Mouse (Mus musculus) heart, adult 2 months (tissue): ENCODE data around the gene Nudt13. TPM values are rescaled to one million over a fixed set of nuclear protein-coding genes. Genes with fewer than 3 reads are reported as not detected.

ENCODE experiments used
- DNase-seq, 2 experiments: peaks; one replicate each; pipeline ENCODE4 v3.0.0; 2021
- H3K27ac ChIP-seq: fragments of 200-600 bp; 2 replicates; pipeline ENCODE4 v1.8.1; 2022
- H3K27me3 ChIP-seq: fragments of 200-500 bp; 2 replicates; pipeline ENCODE4 v1.6.1; 2012; ENCODE audit warnings: mild to moderate bottlenecking, low read length, inconsistent platforms, mixed read lengths; ENCODE audit not compliant: control insufficient read depth, insufficient read depth
- H3K36me3 ChIP-seq: fragments of 200-500 bp; 2 replicates; pipeline ENCODE4 v1.6.1; 2012; ENCODE audit warnings: low read length, inconsistent platforms; ENCODE audit not compliant: control insufficient read depth, insufficient read depth
- H3K4me1 ChIP-seq: fragments of 200-500 bp; 2 replicates; pipeline ENCODE4 v1.6.1; 2011; ENCODE audit warnings: low read length; ENCODE audit not compliant: control insufficient read depth, insufficient read depth
- H3K4me3 ChIP-seq: fragments of 200-600 bp; 2 replicates; pipeline ENCODE4 v1.8.1; 2022
- H3K79me2 ChIP-seq: fragments of 200-500 bp; replicated peaks from 2 replicates; pipeline ENCODE4 v1.6.1; 2012; ENCODE audit warnings: mild to moderate bottlenecking, inconsistent platforms, low read length, moderate library complexity, mixed read lengths; ENCODE audit not compliant: control insufficient read depth, insufficient read depth
- H3K9ac ChIP-seq: fragments of 200-500 bp; 2 replicates; pipeline ENCODE4 v1.6.1; 2012; ENCODE audit warnings: low read depth, mild to moderate bottlenecking, control low read depth, inconsistent platforms, low read length, mixed read lengths
- CTCF ChIP-seq: fragments of 200-600 bp; IDR thresholded peaks from 2 replicates; pipeline ENCODE4 v1.8.1; 2022; ENCODE audit warnings: antibody characterized with exemption, mild to moderate bottlenecking, moderate library complexity
- EP300 ChIP-seq: fragments of 200-500 bp; IDR thresholded peaks from 2 replicates; pipeline ENCODE4 v1.6.1; 2011; ENCODE audit warnings: low read depth, low read length, control low read depth; ENCODE audit not compliant: insufficient read depth
- POLR2A ChIP-seq: fragments of 200-500 bp; IDR thresholded peaks from 2 replicates; pipeline ENCODE4 v1.6.1; 2011; ENCODE audit warnings: mild to moderate bottlenecking, low read depth, low read length, control low read depth; ENCODE audit not compliant: insufficient read depth
- WGBS: fragments of 180-500 bp; shearing (Covaris S2); methylation state at CpG from one replicate; pipeline ENCODE4 v1.1.7; 2018; 5-methylcytosine and 5-hydroxymethylcytosine counted together
- intact Hi-C: fragments of 180-260 bp; cut with DNase I; formaldehyde crosslinking; loops from one replicate; pipeline ENCODE4 v1.15.1; 2025
- long read RNA-seq: library from polyadenylated mRNA; stranded (forward); transcript quantifications from one replicate; pipeline ENCODE4 v2.0.0, GENCODE M21; 2021
- polyA plus RNA-seq: library from polyadenylated mRNA; depleted of rRNA; stranded (reverse); fragments of >200 nt; gene quantifications from 2 replicates; pipeline ENCODE4 v1.2.3, GENCODE M21; 2012; rRNA removed
- total RNA-seq, 2 experiments: library from RNA; stranded (reverse); gene quantifications; 2 replicates each; pipeline ENCODE4 v1.2.3; 2021

Gene Nudt13
- total RNA-seq (10 to 100 TPM; 35.7 to 37.7 TPM), polyA plus RNA-seq (27.4 and 34.1 TPM in 2 replicates)
- long read RNA-seq, transcript Nudt13-201 (9 exons, 2,494 nt), result major isoform, 9 of 19 reads
- long read RNA-seq, partial matches to known transcripts, result 2 of 19 reads
- long read RNA-seq, other reads (novel, unspliced or antisense), result 8 of 19 reads

DNA sequence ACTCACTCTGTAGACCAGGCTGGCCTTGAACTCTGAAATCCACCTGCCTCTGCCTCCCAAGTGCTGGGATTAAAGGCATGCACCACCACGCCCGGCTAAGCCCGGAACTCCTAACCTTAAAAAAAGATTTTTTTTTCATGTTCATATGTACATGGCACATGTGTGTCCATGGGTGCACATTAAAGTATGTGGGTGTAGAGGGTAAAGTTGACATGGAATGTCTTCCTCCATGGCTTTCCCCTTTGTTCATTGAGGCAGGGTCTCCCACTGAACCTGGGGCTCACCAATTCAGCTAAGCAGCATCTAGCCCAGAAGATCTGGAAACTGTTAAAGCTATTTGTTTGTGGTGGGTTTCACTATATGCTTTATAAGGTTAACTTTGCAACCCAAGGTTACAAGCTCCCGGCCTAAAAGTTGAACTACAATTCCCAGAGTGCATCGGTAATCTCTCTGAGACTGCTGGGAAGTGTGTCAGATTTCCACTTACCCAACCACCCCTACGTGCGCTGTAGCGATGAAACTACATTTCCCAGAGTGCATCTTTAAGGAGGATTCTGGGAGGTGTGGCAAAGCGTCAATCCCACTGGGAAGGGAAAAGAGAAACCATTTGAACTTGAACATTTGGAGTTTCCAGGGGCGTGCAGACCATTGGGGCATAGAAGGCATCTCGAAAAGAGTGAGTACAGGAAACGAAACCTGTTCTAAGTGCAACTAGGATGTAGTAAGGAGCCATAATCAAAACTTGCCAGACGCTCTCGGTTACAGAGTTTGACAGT, at the start of gene Nudt13:
TSS of gene Nudt13 (plus strand) at position 581 of the 776 bp plus-strand sequence.
- H3K27ac ChIP-seq, result peak within 1 kb of the TSS; percentile 64

DNA sequence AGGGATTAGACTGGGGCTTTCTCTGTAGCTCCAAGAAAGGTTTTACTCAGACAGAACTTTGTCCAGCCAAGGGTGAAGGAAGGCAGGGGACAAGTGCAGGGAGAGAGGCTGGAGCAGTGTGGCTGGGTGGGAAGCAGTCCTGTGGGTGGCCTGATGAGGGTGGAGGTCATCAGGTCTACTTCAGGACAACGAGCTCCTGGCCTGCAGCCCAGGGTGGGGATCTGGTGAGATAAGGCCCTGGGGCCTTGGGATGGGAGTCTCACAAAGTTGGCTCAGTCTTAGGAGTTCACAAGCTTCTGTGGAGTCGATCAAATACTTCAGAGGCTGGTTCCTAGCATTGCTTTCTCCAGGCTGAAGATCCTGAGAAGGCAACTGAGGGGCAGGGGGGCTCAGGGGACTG, 49.2 kb upstream of the Nudt13 start:
- TF ChIP-seq EP300, result no peak
- TF ChIP-seq CTCF, result no peak
- no peak for TF ChIP-seq POLR2A
- DNase-seq, result peak in 1 of 2 experiments; percentile 21
- no peak overlapping the region for H3K4me3 ChIP-seq
- H3K9ac ChIP-seq, result no peak overlapping the region
- H3K36me3 ChIP-seq, result no peaks in the 10 kb centered on the region
- no peak overlapping the region for H3K27ac ChIP-seq
- 10% methylated on average over 2 of the region's 2 CpGs for WGBS
- H3K27me3 ChIP-seq, result no peaks in the 10 kb centered on the region
- H3K4me1 ChIP-seq, result no peaks in the 10 kb centered on the region; the same call in 1 of the 2 replicates
- intact Hi-C loops, result no loop called here
- no peaks in the 10 kb centered on the region for H3K79me2 ChIP-seq

More for the DNA sequence above, at the start of gene Nudt13:
- peaks cover 3% of the 10 kb centered on the region for H3K4me1 ChIP-seq
- WGBS, result 22% methylated on average over 14 of the region's 14 CpGs
- H3K9ac ChIP-seq, result peak within 1 kb of the TSS; percentile 78
- no peaks in the 10 kb centered on the region for H3K79me2 ChIP-seq
- no peaks in the 10 kb centered on the region for H3K27me3 ChIP-seq
- intact Hi-C loops, result no loop called here
- H3K36me3 ChIP-seq, result peaks cover 5% of the 10 kb centered on the region
- H3K4me3 ChIP-seq, result peak within 1 kb of the TSS; percentile 72
- no peak for TF ChIP-seq CTCF
- TF ChIP-seq POLR2A, result peak; percentile 81
- peak; percentile 65; the same call in 1 of the 2 replicates for TF ChIP-seq EP300
- peak; percentile 76 to 88 for DNase-seq

DNA sequence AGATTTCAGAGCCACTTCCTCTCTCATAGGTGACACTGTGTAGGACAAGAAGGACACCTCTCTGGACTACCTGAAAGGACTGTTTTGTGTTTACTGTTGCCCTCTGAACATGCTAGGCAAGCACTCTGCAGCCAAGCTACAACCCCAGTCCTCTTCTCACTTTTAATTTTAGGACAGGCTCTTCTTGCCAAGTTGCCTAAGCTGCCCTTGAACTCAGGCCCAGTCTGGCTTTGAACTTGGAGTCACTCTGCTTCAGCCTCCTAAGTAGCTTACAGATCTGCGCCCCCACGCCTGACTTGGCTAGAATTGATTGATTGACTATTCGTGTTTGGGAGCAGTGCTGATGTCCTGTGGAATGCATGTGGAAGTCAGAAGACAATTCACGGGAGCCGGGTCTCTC, 48.6 kb upstream of the Nudt13 start:
- intact Hi-C loops, result no loop called here
- 76% methylated on average over 5 of the region's 5 CpGs for WGBS
- Histone ChIP-seq H3K79me2 (no peaks in the 10 kb centered on the region), H3K27ac (no peak overlapping the region), H3K4me3 (no peak overlapping the region), H3K36me3 (no peaks in the 10 kb centered on the region), H3K4me1 (no peaks in the 10 kb centered on the region; the same call in 1 of the 2 replicates), H3K9ac (no peak overlapping the region), H3K27me3 (no peaks in the 10 kb centered on the region)
- TF ChIP-seq EP300 (no peak), CTCF (no peak), POLR2A (no peak)
- no peak for DNase-seq

DNA sequence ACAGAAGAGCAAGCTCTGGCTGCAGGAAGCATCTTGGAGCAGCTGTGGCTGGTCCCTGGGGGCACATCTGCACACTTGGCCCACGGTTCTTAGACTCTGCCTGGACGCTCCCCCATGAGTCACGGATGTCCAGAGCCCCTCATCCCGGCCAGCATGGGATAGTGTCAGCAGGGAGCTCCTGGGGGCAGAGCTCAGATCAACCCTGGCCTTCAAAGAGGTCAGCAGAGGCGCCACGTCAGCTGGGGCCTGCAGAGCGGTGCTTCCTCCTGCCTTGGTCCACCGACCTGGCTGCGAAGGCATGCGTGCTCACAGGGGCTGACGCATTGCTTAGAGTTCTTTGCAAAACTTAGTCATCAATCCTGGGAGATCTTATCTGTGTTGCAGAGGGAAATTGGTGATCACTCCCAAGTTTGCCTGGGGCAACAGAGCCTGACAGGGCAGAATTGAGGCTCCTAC, 47.7 kb upstream of the Nudt13 start:
- H3K4me1 ChIP-seq, result no peaks in the 10 kb centered on the region; the same call in 1 of the 2 replicates
- H3K9ac ChIP-seq, result no peak overlapping the region
- H3K79me2 ChIP-seq, result no peaks in the 10 kb centered on the region
- H3K36me3 ChIP-seq, result no peaks in the 10 kb centered on the region
- 66% methylated on average over 11 of the region's 11 CpGs for WGBS
- peak; percentile 42 to 53 for DNase-seq
- intact Hi-C loops, result no loop called here
- no peak overlapping the region for H3K27ac ChIP-seq
- no peaks in the 10 kb centered on the region for H3K27me3 ChIP-seq
- TF ChIP-seq EP300 (no peak), POLR2A (no peak), CTCF (no peak)
- no peak overlapping the region for H3K4me3 ChIP-seq

DNA sequence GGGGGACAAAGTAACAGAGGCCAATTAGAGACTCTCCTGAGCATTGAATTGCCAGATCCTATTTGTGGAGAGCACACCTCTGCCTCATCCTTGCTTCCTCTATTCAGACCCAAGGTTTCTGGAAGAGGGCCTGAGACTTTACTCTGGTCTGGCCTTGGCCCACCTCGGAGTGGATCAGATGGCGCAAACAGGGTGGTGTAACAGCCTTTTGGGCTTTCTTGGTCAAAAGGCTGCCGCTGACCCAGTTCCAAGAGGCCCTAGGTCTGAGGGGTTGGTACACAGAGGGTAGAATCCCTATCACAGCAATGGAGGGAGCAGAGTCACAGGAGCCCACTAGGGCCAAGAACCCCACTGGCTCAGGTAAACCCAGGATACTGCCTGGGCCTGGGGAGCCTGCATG, 46.5 kb upstream of the Nudt13 start:
- Histone ChIP-seq H3K79me2 (no peaks in the 10 kb centered on the region), H3K9ac (no peak overlapping the region), H3K4me1 (no peaks in the 10 kb centered on the region; the same call in 1 of the 2 replicates), H3K4me3 (no peak overlapping the region), H3K27me3 (peaks cover 2% of the 10 kb centered on the region; the same call in 1 of the 2 replicates), H3K36me3 (no peaks in the 10 kb centered on the region), H3K27ac (no peak overlapping the region)
- no peak for DNase-seq
- TF ChIP-seq POLR2A (no peak), EP300 (no peak), CTCF (no peak)
- intact Hi-C loops, result no loop called here
- WGBS, result 99% methylated on average over 3 of the region's 3 CpGs
